ENCODE assay signal across 7 mouse cellular contexts in the genomic region with DNA sequence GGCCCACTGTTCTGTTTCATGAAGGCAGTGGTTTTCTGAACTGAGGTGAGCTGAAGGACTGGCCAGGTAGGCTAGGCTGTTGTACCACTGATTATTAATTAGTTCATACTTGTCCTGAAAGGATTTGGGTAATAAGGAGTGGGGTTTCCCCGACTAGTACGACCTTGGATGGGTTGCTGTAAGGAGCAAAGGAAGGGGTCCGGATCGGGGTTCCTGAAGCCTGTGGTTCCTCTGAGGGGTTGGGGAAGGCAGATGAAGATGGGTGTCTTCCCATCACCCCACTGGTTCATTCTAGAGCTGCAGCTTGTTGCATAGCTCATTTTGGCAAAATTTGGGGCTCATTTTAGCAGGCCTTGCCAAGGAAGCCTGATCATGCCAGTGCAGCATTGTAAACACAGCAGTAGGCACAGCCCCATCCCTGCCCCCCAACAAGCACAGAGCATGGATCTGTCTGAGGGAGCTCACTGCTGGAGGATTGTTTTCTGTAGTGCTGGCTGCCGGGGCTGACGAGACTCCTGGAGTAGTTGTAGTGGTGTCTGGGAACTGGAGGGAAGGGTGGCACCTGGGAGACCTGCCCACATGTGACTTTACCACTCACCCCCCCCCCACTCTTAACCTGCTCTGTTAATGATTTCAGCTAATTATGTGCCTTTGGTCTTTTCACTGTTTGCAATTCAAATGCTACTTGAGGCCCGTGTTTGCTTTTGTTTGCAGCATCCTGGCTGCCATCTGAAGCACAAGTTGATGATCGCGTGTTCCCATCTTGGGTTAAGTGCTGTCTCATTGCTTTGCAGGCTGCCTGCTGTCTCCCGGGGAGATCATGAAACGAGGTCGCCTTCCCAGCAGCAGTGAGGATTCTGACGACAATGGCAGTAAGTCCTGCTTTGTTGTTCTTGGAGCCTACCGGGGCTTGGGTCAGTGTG. TPM values are rescaled to one million over a fixed set of nuclear protein-coding genes. Genes with fewer than 3 reads are reported as not detected.
DNase-seq lines count a peak whose midpoint lies in the region; ATAC-seq and TF ChIP-seq lines count a peak whose summit lies in the region.

No protein-coding gene starts in this region.

- H3K4me2 ChIP-seq in kidney, embryonic 14.5 days (replicated peaks; ENCODE audit: low read depth, low read length): peak overlapping the region; percentile 24

- ATAC-seq in Patski: peak; percentile 31
- peak; percentile 24; the same call in 1 of the 2 replicates for ATAC-seq in kidney, embryonic 14.5 days (ENCODE audit: low FRiP score, low TSS enrichment)

- no peaks in the 10 kb centered on the region for H3K9me3 ChIP-seq in forebrain, embryonic 10.5 days
- no peaks in the 10 kb centered on the region for H3K9me3 ChIP-seq in kidney, embryonic 14.5 days (ENCODE audit: control insufficient read depth, low read length)
- H3K9me3 ChIP-seq in midbrain, embryonic 10.5 days (replicated peaks): no peaks in the 10 kb centered on the region

- H3K27ac ChIP-seq in forebrain, embryonic 10.5 days: 0 out of 2 replicates have a peak overlapping the region, but pooled peaks have one; percentile 22
- H3K27ac ChIP-seq in kidney, embryonic 14.5 days (ENCODE audit: low read depth, low read length): peak overlapping the region; percentile 74
- H3K27ac ChIP-seq in midbrain, embryonic 10.5 days (replicated peaks): peak overlapping the region; percentile 34; the same call in 1 of the 2 replicates

- 45% methylated on average over 14 of the region's 14 CpGs for WGBS in forebrain, embryonic 10.5 days
- 41% methylated on average over 14 of the region's 14 CpGs for WGBS in kidney, embryonic 14.5 days
- 37% methylated on average over 14 of the region's 14 CpGs for WGBS in midbrain, embryonic 10.5 days

- no peaks in the 10 kb centered on the region for H3K27me3 ChIP-seq in Patski
- H3K27me3 ChIP-seq in forebrain, embryonic 10.5 days (ENCODE audit: poor library complexity, severe bottlenecking): no peaks in the 10 kb centered on the region
- no peaks in the 10 kb centered on the region for H3K27me3 ChIP-seq in kidney, embryonic 14.5 days (ENCODE audit: control insufficient read depth, insufficient read depth, low read length)
- no peaks in the 10 kb centered on the region for H3K27me3 ChIP-seq in midbrain, embryonic 10.5 days (ENCODE audit: low read depth, poor library complexity, severe bottlenecking)

- peaks cover 52% of the 10 kb centered on the region for H3K4me1 ChIP-seq in forebrain, embryonic 10.5 days
- peaks cover 38% of the 10 kb centered on the region; the same call in 1 of the 2 replicates for H3K4me1 ChIP-seq in kidney, embryonic 14.5 days (ENCODE audit: control insufficient read depth, insufficient read depth, low read length)
- peaks cover 48% of the 10 kb centered on the region for H3K4me1 ChIP-seq in midbrain, embryonic 10.5 days

- TF ChIP-seq CTCF in Patski (IDR thresholded peaks at IDR 0.05): no peak

- POLR2A ChIA-PET in Patski (lab: Charles Lee): interaction anchor here (0.6 to 1.1 kb wide), 5 partner anchors 10 to 345 kb away, joined by 3 read pairs; no protein-coding TSS in a partner anchor

- DNase-seq in Patski (ENCODE audit: low read depth, low spot score): no peak
- DNase-seq in forebrain, embryonic 10.5 days (ENCODE audit: extremely low spot score, low spot score): no peak
- no peak for DNase-seq in midbrain, embryonic 10.5 days (ENCODE audit: low spot score)
- DNase-seq in urinary bladder, postnatal 4 days (ENCODE audit: low spot score in 2 of 2): no peak
- DNase-seq in adrenal gland, adult 18-20 months (ENCODE audit: low spot score in 2 of 2): no peak
- DNase-seq in spleen, postnatal 4 days (ENCODE audit: low spot score in 2 of 2): no peak

- CTCF ChIA-PET in Patski (lab: Charles Lee): interaction anchor here (0.8 to 1.5 kb wide), 3 partner anchors 14 to 18 kb away, joined by 3 to 4 read pairs (median 3); no protein-coding TSS in a partner anchor

- H3K9ac ChIP-seq in kidney, embryonic 14.5 days (ENCODE audit: low read depth, low read length): no peak overlapping the region

- in situ Hi-C loops in Patski (cut with MboI; ENCODE audit: low pct_unique_long_range_greater_than_20kb): no loop called here

- no peak overlapping the region for H3K4me3 ChIP-seq in forebrain, embryonic 10.5 days
- H3K4me3 ChIP-seq in kidney, embryonic 14.5 days (ENCODE audit: low read length): no peak overlapping the region
- H3K4me3 ChIP-seq in midbrain, embryonic 10.5 days: 0 out of 2 replicates have a peak overlapping the region, but pooled peaks have one; percentile 2

- peaks cover 42% of the 10 kb centered on the region for H3K36me3 ChIP-seq in forebrain, embryonic 10.5 days (replicated peaks)
- H3K36me3 ChIP-seq in kidney, embryonic 14.5 days (ENCODE audit: control insufficient read depth, insufficient read depth, low read length): 0 out of 2 replicates have a peak, but pooled peaks cover 3% of the 10 kb centered on the region
- H3K36me3 ChIP-seq in midbrain, embryonic 10.5 days: peaks cover 14% of the 10 kb centered on the region

RNA-seq across cellular contexts. Expression of a gene that starts 25.1 kb away (rescaled TPM):
- polyA plus RNA-seq in Patski (2021): 48.1 TPM
- 19.6 and 21.2 TPM in 2 replicates for polyA plus RNA-seq in forebrain, embryonic 10.5 days (2016; fragmentation: Nextera tagmentation; extraction: Ambion mirVana)
- polyA plus RNA-seq in kidney, embryonic 14.5 days (2014; fragmentation: Nextera tagmentation; extraction: Ambion mirVana): 14.6 and 22.1 TPM in 2 replicates
- 17.7 and 17.9 TPM in 2 replicates for polyA plus RNA-seq in midbrain, embryonic 10.5 days (2016; fragmentation: Nextera tagmentation; extraction: Ambion mirVana)
- 10 to 100 TPM; 42.0 to 46.9 TPM for total RNA-seq in adrenal gland, adult 18-20 months (2021)

Comparison
In these comparisons a context has a peak if more than half of its experiments do, and no peak if none do; other contexts are left out.
1. H3K27ac ChIP-seq: peak in every context shown above with its lines; median percentile 74 in kidney, embryonic 14.5 days; 34 in midbrain, embryonic 10.5 days; 22 in forebrain, embryonic 10.5 days.